Mouse (Mus musculus): Measurements from ENCODE around the gene Hist1h2bl. TPM values are rescaled to one million over a fixed set of nuclear protein-coding genes. Genes with fewer than 3 reads are reported as not detected.

Gene Hist1h2bl
- polyA plus RNA-seq (2015; fragmentation: Nextera tagmentation; extraction: Ambion mirVana): 0.60 and 0.77 TPM in 2 replicates

GRCm38 (mm10) chr13:21715864-21716539, at the start of gene Hist1h2bl, which contains the start of gene Hist1h2ai:
Gene Hist1h2bl (minus strand): TSS chr13:21716143.
Gene Hist1h2ai (plus strand): TSS chr13:21716422.

GRCm38 (mm10) chr13:21753524-21754285, 37.8 kb upstream of the Hist1h2bl start, which contains the start of the genes Hist1h2ak and Hist1h2bn:
Gene Hist1h2ak (minus strand): TSS chr13:21753827.
Gene Hist1h2bn (plus strand): TSS chr13:21754123.

GRCm38 (mm10) chr13:21750159-21751017, 34.4 kb upstream of the Hist1h2bl start, which contains the start of gene Hist1h4k:
Gene Hist1h4k (minus strand): TSS chr13:21750505.

GRCm38 (mm10) chr13:21734906-21735767, 19.2 kb upstream of the Hist1h2bl start, which contains the start of gene Hist1h4j:
Gene Hist1h4j (plus strand): TSS chr13:21735064.

GRCm38 (mm10) chr13:21721757-21722372, 5.9 kb upstream of the Hist1h2bl start, which contains the start of gene Hist1h2bm:
Gene Hist1h2bm (plus strand): TSS chr13:21722044.

GRCm38 (mm10) chr13:21717397-21718357, 1.7 kb upstream of the Hist1h2bl start, which contains the start of gene Hist1h3h:
Gene Hist1h3h (plus strand): TSS chr13:21717659.

GRCm38 (mm10) chr13:21697811-21698210, 18.1 kb downstream of the Hist1h2bl start, which contains the start of gene Olfr1359:
Gene Olfr1359 (plus strand): TSS chr13:21698111.

GRCm38 (mm10) chr13:21677305-21677704, 38.6 kb downstream of the Hist1h2bl start, which contains the start of gene Olfr1360:
Gene Olfr1360 (minus strand): TSS chr13:21677405.

Small RNAs within 50 kb of the gene (microRNA-seq; reads per million reads assigned to microRNA genes)
- gene Gm44357: 0 to 0.10 reads per million in 2 experiments
- 0 reads per million in 2 experiments for gene Gm44367
- 0 reads per million in 2 experiments for gene Gm44454

Other genes with a start within 250 kb of the Hist1h2bl start
- gene Nkapl, start 247.6 kb downstream of the Hist1h2bl start, polyA plus RNA-seq (2015; fragmentation: Nextera tagmentation; extraction: Ambion mirVana): 1.4 and 1.7 TPM in 2 replicates
- gene Zkscan4, start 237.2 kb downstream of the Hist1h2bl start, polyA plus RNA-seq (2015; fragmentation: Nextera tagmentation; extraction: Ambion mirVana): 1.5 and 2.0 TPM in 2 replicates
- not detected in 2 replicates for gene Gm10065, start 236.7 kb downstream of the Hist1h2bl start, polyA plus RNA-seq (2015; fragmentation: Nextera tagmentation; extraction: Ambion mirVana)
- gene AK157302, start 220.9 kb downstream of the Hist1h2bl start, polyA plus RNA-seq (2015; fragmentation: Nextera tagmentation; extraction: Ambion mirVana): 0.62 and 0.77 TPM in 2 replicates
- gene Gm11273, start 214.7 kb downstream of the Hist1h2bl start, polyA plus RNA-seq (2015; fragmentation: Nextera tagmentation; extraction: Ambion mirVana): 11.8 and 13.2 TPM in 2 replicates
- 2.4 TPM in 2 replicates for gene Zkscan8, start 185.0 kb downstream of the Hist1h2bl start, polyA plus RNA-seq (2015; fragmentation: Nextera tagmentation; extraction: Ambion mirVana)
- 0.10 TPM in 1 of 2 replicates, not detected in the other for gene Olfr1366, start 173.3 kb downstream of the Hist1h2bl start, polyA plus RNA-seq (2015; fragmentation: Nextera tagmentation; extraction: Ambion mirVana)
- gene Olfr1535, start 156.2 kb downstream of the Hist1h2bl start, polyA plus RNA-seq (2015; fragmentation: Nextera tagmentation; extraction: Ambion mirVana): not detected in 2 replicates
- not detected in 2 replicates for gene Olfr1364, start 134.4 kb downstream of the Hist1h2bl start, polyA plus RNA-seq (2015; fragmentation: Nextera tagmentation; extraction: Ambion mirVana)
- not detected in 2 replicates for gene Olfr1362, start 102.1 kb downstream of the Hist1h2bl start, polyA plus RNA-seq (2015; fragmentation: Nextera tagmentation; extraction: Ambion mirVana)
- not detected in 2 replicates for gene Olfr11, start 73.6 kb downstream of the Hist1h2bl start, polyA plus RNA-seq (2015; fragmentation: Nextera tagmentation; extraction: Ambion mirVana)
- gene Olfr1361, start 52.8 kb downstream of the Hist1h2bl start, polyA plus RNA-seq (2015; fragmentation: Nextera tagmentation; extraction: Ambion mirVana): not detected in 2 replicates
- not detected in 2 replicates for gene Olfr1360, start 38.7 kb downstream of the Hist1h2bl start, polyA plus RNA-seq (2015; fragmentation: Nextera tagmentation; extraction: Ambion mirVana)
- gene Olfr1359, start 18.0 kb downstream of the Hist1h2bl start, polyA plus RNA-seq (2015; fragmentation: Nextera tagmentation; extraction: Ambion mirVana): not detected in 2 replicates
- 5.6 and 8.3 TPM in 2 replicates for gene Hist1h2ai, start 279 bp upstream of the Hist1h2bl start, polyA plus RNA-seq (2015; fragmentation: Nextera tagmentation; extraction: Ambion mirVana)
- gene Hist1h3h, start 1.5 kb upstream of the Hist1h2bl start, polyA plus RNA-seq (2015; fragmentation: Nextera tagmentation; extraction: Ambion mirVana): 1.9 and 3.5 TPM in 2 replicates
- gene Hist1h2bm, start 5.9 kb upstream of the Hist1h2bl start, polyA plus RNA-seq (2015; fragmentation: Nextera tagmentation; extraction: Ambion mirVana): 0.33 and 0.82 TPM in 2 replicates
- gene Hist1h4j, start 18.9 kb upstream of the Hist1h2bl start, polyA plus RNA-seq (2015; fragmentation: Nextera tagmentation; extraction: Ambion mirVana): 0.26 and 0.30 TPM in 2 replicates
- gene Hist1h4k, start 34.4 kb upstream of the Hist1h2bl start, polyA plus RNA-seq (2015; fragmentation: Nextera tagmentation; extraction: Ambion mirVana): 1.0 TPM in 1 of 2 replicates, not detected in the other
- 2.8 and 9.7 TPM in 2 replicates for gene Hist1h2ak, start 37.7 kb upstream of the Hist1h2bl start, polyA plus RNA-seq (2015; fragmentation: Nextera tagmentation; extraction: Ambion mirVana)
- gene Hist1h2bn, start 38.0 kb upstream of the Hist1h2bl start, polyA plus RNA-seq (2015; fragmentation: Nextera tagmentation; extraction: Ambion mirVana): 0.77 and 1.4 TPM in 2 replicates
- 5.9 and 8.9 TPM in 2 replicates for gene Hist1h1b, start 64.5 kb upstream of the Hist1h2bl start, polyA plus RNA-seq (2015; fragmentation: Nextera tagmentation; extraction: Ambion mirVana)
- gene Hist1h3i, start 67.2 kb upstream of the Hist1h2bl start, polyA plus RNA-seq (2015; fragmentation: Nextera tagmentation; extraction: Ambion mirVana): 37.6 and 38.4 TPM in 2 replicates
- gene Hist1h2an, start 71.1 kb upstream of the Hist1h2bl start, polyA plus RNA-seq (2015; fragmentation: Nextera tagmentation; extraction: Ambion mirVana): 1.5 and 2.4 TPM in 2 replicates
- gene Hist1h2bp, start 71.3 kb upstream of the Hist1h2bl start, polyA plus RNA-seq (2015; fragmentation: Nextera tagmentation; extraction: Ambion mirVana): 0.51 and 0.69 TPM in 2 replicates
- gene Hist1h2bq, start 94.1 kb upstream of the Hist1h2bl start, polyA plus RNA-seq (2015; fragmentation: Nextera tagmentation; extraction: Ambion mirVana): 3.3 and 7.3 TPM in 2 replicates
- gene Hist1h2ao, start 94.3 kb upstream of the Hist1h2bl start, polyA plus RNA-seq (2015; fragmentation: Nextera tagmentation; extraction: Ambion mirVana): not detected in 2 replicates
- gene Hist1h4m, start 95.6 kb upstream of the Hist1h2bl start, polyA plus RNA-seq (2015; fragmentation: Nextera tagmentation; extraction: Ambion mirVana): not detected in 2 replicates
- 2.6 and 3.1 TPM in 2 replicates for gene Hist1h4n, start 116.1 kb upstream of the Hist1h2bl start, polyA plus RNA-seq (2015; fragmentation: Nextera tagmentation; extraction: Ambion mirVana)
- 1,124 and 1,146 TPM in 2 replicates for gene Hist1h2ap, start 117.4 kb upstream of the Hist1h2bl start, polyA plus RNA-seq (2015; fragmentation: Nextera tagmentation; extraction: Ambion mirVana)
- gene Hist1h2br, start 117.6 kb upstream of the Hist1h2bl start, polyA plus RNA-seq (2015; fragmentation: Nextera tagmentation; extraction: Ambion mirVana): 2.9 and 6.3 TPM in 2 replicates
- gene Zfp184, start 229.0 kb upstream of the Hist1h2bl start, polyA plus RNA-seq (2015; fragmentation: Nextera tagmentation; extraction: Ambion mirVana): 0.83 and 1.1 TPM in 2 replicates